Comparison of ENCODE assay signal across 8 mouse cellular contexts in genomic region chr3:96496620-96497275, GRCm38 (mm10). TPM values are rescaled to one million over a fixed set of nuclear protein-coding genes. Genes with fewer than 3 reads are reported as not detected.
DNase-seq lines count a peak whose midpoint lies in the region; ATAC-seq and TF ChIP-seq lines count a peak whose summit lies in the region.
"Not testable (repeated sequence)": the region's sequence is repeated elsewhere in the genome, so short reads cannot be mapped to it uniquely, and the experiment has no call there.
"Had no signal": no experiment of that assay in that cellular context is flagged by ENCODE, and none has a peak within 500 bp of the region (broad histone marks: within the 10 kb centered on the region; RNA-seq: fewer than 3 reads in every experiment).

No protein-coding gene starts in this region.

- not testable (repeated sequence) for TF ChIP-seq CTCF in intestine, postnatal 0 days (IDR thresholded peaks at IDR 0.05; ENCODE audit: low read depth)

- H3K4me3 ChIP-seq in forebrain, embryonic 11.5 days (ENCODE audit: low read depth, low read length): peak overlapping the region; percentile 49
- peak overlapping the region; percentile 52 to 62 for H3K4me3 ChIP-seq in heart, embryonic 14.5 days (ENCODE audit: control insufficient read depth in 1 of 2, insufficient read depth in 1 of 2, low read depth in 1 of 2, low read length in 2 of 2)
- H3K4me3 ChIP-seq in intestine, postnatal 0 days (ENCODE audit: low read depth, low read length): peak overlapping the region; percentile 43
- peak overlapping the region; percentile 71 for H3K4me3 ChIP-seq in midbrain, embryonic 10.5 days

- not testable (repeated sequence) for H3K9me3 ChIP-seq in forebrain, embryonic 11.5 days (ENCODE audit: control insufficient read depth, low read length); heart, embryonic 14.5 days (ENCODE audit: control insufficient read depth, low read length); intestine, postnatal 0 days (ENCODE audit: control insufficient read depth); midbrain, embryonic 10.5 days (replicated peaks)

- DNase-seq in cerebellum, adult 9-10 months: peak; percentile 42
- DNase-seq in forebrain, embryonic 11.5 days (ENCODE audit: low spot score); midbrain, embryonic 10.5 days (ENCODE audit: low spot score): not testable (repeated sequence)
- DNase-seq in liver: peak; percentile 14
- peak; percentile 16 for DNase-seq in retina, embryonic 14.5 days (ENCODE audit: low spot score)

- not testable (repeated sequence) for H3K36me3 ChIP-seq in forebrain, embryonic 11.5 days (ENCODE audit: control insufficient read depth, insufficient read depth, low read length); heart, embryonic 14.5 days (ENCODE audit: control insufficient read depth, insufficient read depth, low read length); intestine, postnatal 0 days (ENCODE audit: control insufficient read depth, insufficient read depth); midbrain, embryonic 10.5 days

- 13% methylated on average over 14 of the region's 14 CpGs for WGBS in forebrain, embryonic 11.5 days
- WGBS in heart, embryonic 14.5 days: 20% methylated on average over 14 of the region's 14 CpGs
- WGBS in intestine, postnatal 0 days: 17% methylated on average over 14 of the region's 14 CpGs
- 16% methylated on average over 14 of the region's 14 CpGs for WGBS in midbrain, embryonic 10.5 days

- not testable (repeated sequence) for ATAC-seq in forebrain, embryonic 11.5 days (replicated peaks; ENCODE audit: low FRiP score); heart, embryonic 14.5 days (ENCODE audit: insufficient number of reproducible peaks, insufficient read depth, low FRiP score, low read depth); intestine, postnatal 0 days

- H3K27me3 ChIP-seq in forebrain, embryonic 11.5 days (ENCODE audit: control insufficient read depth, insufficient read depth, low read length); heart, embryonic 14.5 days (ENCODE audit: control insufficient read depth, insufficient read depth, low read length); intestine, postnatal 0 days (replicated peaks; ENCODE audit: control insufficient read depth, insufficient read depth, low read length): not testable (repeated sequence)
- H3K27me3 ChIP-seq in midbrain, embryonic 10.5 days (ENCODE audit: low read depth, poor library complexity, severe bottlenecking): peaks cover 12% of the 10 kb centered on the region

- not testable (repeated sequence) for H3K4me1 ChIP-seq in forebrain, embryonic 11.5 days (replicated peaks; ENCODE audit: control insufficient read depth, insufficient read depth, low read length); heart, embryonic 14.5 days (ENCODE audit: control insufficient read depth in 2 of 2, insufficient read depth in 2 of 2, low read length in 2 of 2); intestine, postnatal 0 days (replicated peaks; ENCODE audit: control insufficient read depth, insufficient read depth, low read length)
- H3K4me1 ChIP-seq in midbrain, embryonic 10.5 days: peaks cover 19% of the 10 kb centered on the region

- not testable (repeated sequence) for H3K27ac ChIP-seq in forebrain, embryonic 11.5 days (ENCODE audit: low read depth, low read length); heart, embryonic 14.5 days (replicated peaks in 1 of 2; ENCODE audit: control insufficient read depth in 1 of 2, insufficient read depth in 1 of 2, low read depth in 2 of 2, low read length in 2 of 2)
- H3K27ac ChIP-seq in intestine, postnatal 0 days (ENCODE audit: low read depth, low read length): peak overlapping the region; percentile 60; the same call in 1 of the 2 replicates
- H3K27ac ChIP-seq in midbrain, embryonic 10.5 days (replicated peaks): peak overlapping the region; percentile 59; the same call in 1 of the 2 replicates

- peak overlapping the region; percentile 76 for H3K4me2 ChIP-seq in forebrain, embryonic 11.5 days (ENCODE audit: low read depth, low read length, severe bottlenecking)
- H3K4me2 ChIP-seq in heart, embryonic 14.5 days (ENCODE audit: low read length): peak overlapping the region; percentile 83
- H3K4me2 ChIP-seq in intestine, postnatal 0 days (replicated peaks; ENCODE audit: low read depth): peak overlapping the region; percentile 69

- H3K9ac ChIP-seq in forebrain, embryonic 11.5 days (ENCODE audit: low read length): peak overlapping the region; percentile 14; the same call in 1 of the 2 replicates
- peak overlapping the region; percentile 63 for H3K9ac ChIP-seq in heart, embryonic 14.5 days (ENCODE audit: low read length)
- peak overlapping the region; percentile 32; the same call in 1 of the 2 replicates for H3K9ac ChIP-seq in intestine, postnatal 0 days (ENCODE audit: low read depth, low read length)

RNA-seq across cellular contexts. Expression of gene Hfe2, which starts 28.2 kb away (rescaled TPM):
- polyA plus RNA-seq in forebrain, embryonic 11.5 days (2014; fragmentation: Nextera tagmentation; extraction: Ambion mirVana): 0.69 and 0.77 TPM in 2 replicates
- 10.8 and 11.7 TPM in 2 replicates for polyA plus RNA-seq in heart, embryonic 14.5 days (2014; fragmentation: Nextera tagmentation; extraction: Ambion mirVana)
- 0.07 TPM in 1 of 2 replicates, not detected in the other for polyA plus RNA-seq in intestine, postnatal 0 days (2015; fragmentation: Nextera tagmentation; extraction: Ambion mirVana)
- 1.5 and 2.1 TPM in 2 replicates for polyA plus RNA-seq in midbrain, embryonic 10.5 days (2016; fragmentation: Nextera tagmentation; extraction: Ambion mirVana)

RNA-seq across cellular contexts. Expression of gene BC107364, which starts 44.6 kb away (rescaled TPM):
- polyA plus RNA-seq in forebrain, embryonic 11.5 days (2014; fragmentation: Nextera tagmentation; extraction: Ambion mirVana): not detected in 2 replicates
- 0.66 and 1.0 TPM in 2 replicates for polyA plus RNA-seq in heart, embryonic 14.5 days (2014; fragmentation: Nextera tagmentation; extraction: Ambion mirVana)
- 0.54 and 0.56 TPM in 2 replicates for polyA plus RNA-seq in intestine, postnatal 0 days (2015; fragmentation: Nextera tagmentation; extraction: Ambion mirVana)
- polyA plus RNA-seq in midbrain, embryonic 10.5 days (2016; fragmentation: Nextera tagmentation; extraction: Ambion mirVana): 0.20 and 0.30 TPM in 2 replicates
- polyA plus RNA-seq: frontal cortex, adult 2 months had no signal
